Mouse (Mus musculus) kidney, adult 11 months (tissue): Measurements from ENCODE around the gene BC017158.

ENCODE experiments used
- DNase-seq: peaks from one replicate; pipeline ENCODE4 v3.0.0; 2022

Gene BC017158

DNA sequence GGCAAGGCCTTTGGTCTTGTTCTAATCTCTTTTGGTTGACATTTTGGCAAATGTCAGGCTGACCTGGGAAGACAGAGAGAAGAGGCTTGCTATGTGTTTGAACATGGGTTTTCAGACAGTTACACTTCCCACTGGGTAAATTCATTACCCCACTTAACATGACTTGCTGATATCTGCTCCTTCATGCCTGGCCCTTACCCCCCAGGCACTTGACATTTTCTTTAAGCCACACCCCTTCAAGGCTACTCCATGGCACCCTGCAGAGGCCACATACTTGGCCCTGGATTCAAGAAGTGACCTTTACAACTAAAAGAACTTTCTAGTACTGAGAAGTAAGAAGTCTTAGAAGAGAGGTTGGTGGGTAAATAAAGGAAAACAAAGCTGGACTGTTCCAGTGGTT, 9.9 kb upstream of the BC017158 start:
- DNase-seq = no peak

DNA sequence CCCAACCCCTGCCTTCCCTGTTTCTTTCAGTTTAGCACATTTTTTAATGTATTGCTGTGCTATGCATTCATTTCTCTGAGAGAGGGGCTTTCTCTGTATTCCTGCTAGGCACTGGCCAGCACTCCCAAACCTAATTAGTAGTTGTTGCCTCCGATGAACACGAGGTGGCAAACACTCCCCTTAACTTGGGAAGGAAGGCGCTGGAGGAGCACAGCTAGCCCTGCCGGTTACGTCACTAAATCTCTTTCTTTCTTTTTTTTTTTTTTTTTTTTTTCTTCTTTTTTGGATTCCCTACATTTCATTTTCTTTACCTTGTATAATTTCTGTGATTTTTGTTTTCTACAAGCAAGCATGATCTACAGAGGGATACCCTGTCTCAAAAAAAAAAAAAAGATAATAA, 6.9 kb upstream of the BC017158 start:
- no peak for DNase-seq

DNA sequence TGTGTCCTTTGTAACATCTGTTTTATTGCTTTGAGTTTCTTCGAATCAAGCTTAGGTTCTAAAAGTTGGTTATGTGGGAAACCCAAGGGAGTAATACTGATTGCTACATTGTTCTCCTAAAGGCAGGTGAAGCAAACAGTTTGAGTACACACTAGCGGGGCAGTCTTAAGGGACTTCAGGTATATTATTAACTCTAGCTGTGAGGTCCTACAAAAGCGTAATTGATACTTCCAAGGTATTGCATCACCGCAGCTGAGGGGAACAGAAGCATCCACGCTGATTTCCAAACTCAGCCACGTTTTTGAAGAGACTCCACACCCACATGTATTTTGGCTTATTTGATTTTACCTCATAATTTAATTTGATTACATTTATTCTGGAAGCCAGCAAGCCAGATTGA, 6.2 kb upstream of the BC017158 start:
- no peak for DNase-seq

DNA sequence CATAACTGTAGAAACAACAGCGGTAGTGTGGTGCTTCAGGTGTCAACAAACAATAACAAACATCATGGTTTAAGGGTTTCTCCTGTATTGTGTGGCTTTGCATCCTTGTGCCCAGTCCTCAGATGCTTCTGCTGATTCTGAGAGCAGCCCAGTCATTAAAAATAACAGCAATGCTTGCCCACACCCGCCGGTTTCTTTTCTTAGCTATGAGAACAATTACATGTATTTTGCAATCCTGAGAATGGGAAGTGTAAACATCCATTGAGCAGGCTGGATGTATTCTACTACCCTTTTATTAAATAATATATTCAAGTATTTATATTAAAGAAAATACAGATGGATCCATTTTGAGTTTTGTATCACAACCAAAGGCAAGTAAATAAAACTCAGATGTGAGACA, 4.2 kb upstream of the BC017158 start:
- no peak for DNase-seq

DNA sequence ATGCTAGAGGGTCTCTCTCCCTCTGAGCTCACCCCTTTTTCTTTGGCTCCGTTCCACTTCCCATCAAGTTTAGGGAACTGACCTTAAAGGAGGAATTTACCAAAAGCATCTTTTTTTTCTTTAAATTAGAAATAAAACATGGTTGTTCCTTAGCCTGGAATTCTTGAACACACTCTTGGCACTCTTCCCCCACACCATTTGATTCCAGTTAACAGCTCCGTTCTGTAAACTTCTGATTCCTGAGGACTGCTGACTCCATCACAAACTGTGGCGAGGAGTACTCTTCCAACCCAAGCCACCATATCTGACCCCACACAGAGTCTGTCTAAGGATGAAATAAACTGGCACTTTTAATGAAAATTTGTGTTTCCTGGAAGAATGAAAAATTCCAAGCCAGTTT, 3.0 kb upstream of the BC017158 start:
- DNase-seq = no peak

DNA sequence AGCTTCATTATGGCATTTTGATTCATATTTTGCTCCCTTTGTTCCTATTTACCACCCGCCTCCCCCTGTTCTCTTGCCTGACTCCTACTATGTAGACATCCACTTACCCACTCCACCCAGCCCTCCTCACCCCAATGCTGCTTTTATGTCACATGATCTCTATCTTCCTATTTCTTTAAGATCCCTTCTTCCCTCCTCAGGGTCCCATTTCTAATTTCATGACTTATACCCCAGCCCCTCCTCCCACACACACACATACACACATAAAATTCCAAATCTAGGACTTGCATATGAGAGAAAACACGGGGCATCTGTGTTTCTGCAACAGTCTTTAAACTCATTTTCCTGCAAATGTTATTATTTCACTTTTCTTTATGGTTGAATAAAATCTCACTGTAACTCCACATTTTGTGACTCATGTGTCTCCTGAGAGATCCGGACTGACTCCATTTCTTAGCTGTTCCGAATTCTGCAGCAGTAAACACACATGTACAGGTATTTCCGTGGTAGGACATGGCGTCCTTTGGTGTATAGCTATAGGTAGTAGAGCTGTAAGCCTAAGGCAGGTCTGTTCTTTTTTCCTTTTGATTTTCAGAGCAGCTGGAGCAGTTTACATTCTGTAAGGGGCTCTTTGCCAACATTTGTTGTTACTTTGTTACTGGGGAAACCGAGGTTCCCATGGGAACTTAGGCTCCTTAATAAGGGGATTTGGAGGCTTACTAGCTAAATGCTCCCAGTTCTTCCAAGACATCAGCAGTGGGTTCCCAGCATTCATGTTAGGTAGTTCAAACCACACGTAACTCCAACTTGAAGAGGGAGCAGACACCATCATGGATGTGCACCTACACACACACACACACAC, 742 bp upstream of the BC017158 start:
- DNase-seq = no peak

DNA sequence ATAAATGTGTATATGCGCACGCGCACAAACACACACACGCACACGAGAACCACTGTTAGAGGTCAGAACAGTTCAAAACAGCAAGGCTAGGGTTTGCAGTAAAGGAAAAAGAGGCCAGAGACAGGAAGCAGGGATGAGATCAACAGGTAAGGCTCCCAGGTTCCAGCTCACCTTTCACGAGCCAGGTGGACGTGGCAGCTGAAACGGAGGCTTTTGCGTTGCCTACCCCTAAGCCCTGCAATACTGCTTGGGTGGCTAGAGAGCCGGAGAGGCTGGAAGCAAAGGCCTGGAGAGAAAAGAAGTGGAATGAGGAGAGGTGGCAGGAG, 716 bp downstream of the BC017158 start:
- no peak for DNase-seq

DNA sequence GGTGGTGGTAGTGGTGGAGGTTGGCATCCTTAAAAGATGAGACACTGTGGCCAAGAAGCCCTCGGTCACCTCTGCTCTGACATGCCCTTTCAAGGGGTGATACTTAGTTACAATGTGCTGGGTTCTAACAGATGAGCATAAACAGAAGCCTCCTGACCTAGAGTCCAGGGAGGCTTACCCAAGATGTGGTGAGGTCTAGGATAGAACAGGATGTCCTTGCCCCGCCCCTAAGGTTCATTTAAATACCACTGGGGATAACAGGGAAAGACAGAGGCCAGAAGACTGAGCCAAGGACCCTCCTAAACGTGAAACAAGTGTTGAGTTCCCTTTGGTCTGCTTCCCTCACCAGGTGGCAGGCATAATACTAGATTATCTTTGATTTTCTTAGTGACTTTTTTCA, 1.5 kb downstream of the BC017158 start:
- DNase-seq = no peak

DNA sequence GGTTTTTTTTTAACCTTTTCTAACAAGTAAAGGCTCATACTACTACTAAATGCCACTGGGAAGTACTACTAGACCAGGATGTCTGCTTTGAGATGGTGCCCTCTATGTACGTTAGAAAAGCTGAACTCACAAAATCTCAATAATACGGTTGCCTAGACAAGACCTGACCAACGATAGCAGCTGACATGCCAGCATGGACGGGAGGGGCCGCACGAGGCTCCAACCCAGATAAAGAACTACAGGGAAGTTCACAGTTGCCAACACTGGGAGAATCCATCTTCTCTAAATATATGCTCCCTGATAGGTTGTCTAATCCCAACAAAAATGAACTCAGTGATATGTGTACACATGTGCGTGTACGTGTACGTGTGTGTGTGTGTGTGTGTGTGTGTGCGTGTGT, 3.2 kb downstream of the BC017158 start:
- no peak for DNase-seq

DNA sequence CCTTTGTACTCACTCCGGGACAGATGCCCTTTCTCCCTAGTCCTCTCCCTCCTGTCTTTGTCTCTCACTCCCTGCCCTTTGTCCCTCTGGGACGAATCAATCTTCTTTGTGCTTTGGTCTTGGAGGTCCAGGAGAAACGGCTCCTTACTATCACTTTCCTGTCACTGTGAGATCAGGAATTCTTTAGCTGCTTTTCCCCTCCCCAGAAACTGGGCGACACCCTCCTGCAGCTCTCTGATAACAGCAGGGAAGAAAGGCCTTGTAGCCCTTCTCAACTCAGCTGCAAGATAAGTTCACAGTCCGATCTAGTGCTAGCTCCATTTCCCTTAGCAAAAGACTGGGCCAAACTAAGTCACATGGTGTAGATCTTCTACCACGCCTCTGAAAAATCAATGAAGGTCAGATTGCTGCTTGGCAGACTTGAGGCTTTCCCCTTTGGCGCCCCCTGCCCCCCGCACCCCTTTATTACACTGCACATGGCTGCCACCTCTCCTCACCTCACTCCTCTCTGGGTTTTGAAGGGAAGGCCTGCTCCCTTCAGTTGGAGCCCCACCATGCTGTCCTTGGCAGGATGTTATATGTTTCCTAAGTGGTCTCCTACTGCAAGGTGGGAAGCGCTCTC, 8.9 kb downstream of the BC017158 start:
- DNase-seq = no peak

DNA sequence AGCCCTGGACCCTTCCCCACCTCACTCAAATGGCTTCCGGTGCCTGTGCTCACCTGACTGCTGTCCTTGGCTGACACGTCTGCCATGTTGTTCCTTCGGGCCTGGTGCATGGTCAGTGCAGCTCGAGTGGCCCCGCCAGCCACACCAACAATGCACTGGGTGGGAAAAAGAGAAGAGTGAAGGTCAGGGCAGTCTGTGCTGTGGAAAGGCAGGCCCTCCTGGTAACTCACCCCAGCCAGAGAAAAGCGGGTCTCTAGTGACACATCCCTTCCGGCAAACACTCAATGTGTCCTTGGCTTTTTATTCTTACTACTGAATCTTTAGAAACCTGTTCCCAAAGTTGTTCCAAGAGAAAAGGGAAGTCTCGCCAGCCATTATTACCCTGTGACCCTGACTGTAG, 12.9 kb downstream of the BC017158 start:
- no peak for DNase-seq

DNA sequence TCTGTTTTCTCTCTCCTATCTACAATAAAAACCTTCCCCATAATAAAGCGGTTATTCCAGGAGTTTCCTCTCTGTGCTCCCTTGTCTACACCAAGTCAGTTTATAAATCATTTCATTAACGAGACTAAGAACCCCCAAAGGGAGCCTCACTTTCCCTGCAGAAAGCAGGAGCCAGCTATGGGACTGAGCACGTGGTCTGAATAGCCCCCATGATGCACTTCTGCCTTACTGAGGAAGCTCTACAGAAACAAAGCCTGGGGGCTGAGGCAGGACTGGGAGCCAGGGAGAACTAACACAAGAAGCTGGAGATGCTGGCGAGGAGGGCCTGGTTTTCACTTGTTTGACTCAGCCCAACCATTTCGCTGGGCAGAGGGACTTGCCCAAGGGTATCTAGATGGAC, 13.9 kb downstream of the BC017158 start:
- DNase-seq = no peak

DNA sequence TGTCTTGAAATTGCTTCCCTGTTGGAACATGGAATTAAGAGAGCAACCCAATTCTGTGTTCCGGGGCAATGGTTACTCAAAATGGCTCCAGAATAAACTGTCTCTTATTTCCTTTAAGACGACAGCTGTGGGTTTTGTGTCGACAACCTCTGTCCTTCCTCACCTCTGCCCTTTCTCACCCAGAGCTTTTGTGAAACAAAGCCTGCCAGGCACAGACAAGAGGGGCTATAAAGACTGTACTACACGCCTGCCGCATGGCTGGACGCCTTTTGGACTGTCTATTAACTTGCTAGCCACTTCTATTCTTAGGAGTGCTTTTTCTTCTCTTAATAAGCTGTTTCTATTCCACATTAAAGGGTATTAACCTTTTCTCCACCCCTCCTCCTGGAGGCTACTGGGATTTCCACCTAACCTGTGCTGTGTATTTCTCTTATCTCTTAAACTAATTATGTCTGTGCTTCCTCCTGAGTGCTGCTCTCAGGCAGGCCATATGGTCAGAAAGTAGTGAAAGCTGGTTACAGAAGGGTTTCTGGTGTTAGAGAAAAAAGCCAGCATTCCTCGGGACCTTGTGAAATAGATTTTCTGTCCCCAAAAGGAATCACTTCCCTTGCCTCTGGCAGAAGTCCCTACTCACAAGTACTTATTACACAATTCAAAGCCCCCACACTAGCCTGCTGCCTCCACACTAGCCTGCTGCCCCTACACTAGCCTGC, 15.3 kb downstream of the BC017158 start:
- DNase-seq = no peak

DNA sequence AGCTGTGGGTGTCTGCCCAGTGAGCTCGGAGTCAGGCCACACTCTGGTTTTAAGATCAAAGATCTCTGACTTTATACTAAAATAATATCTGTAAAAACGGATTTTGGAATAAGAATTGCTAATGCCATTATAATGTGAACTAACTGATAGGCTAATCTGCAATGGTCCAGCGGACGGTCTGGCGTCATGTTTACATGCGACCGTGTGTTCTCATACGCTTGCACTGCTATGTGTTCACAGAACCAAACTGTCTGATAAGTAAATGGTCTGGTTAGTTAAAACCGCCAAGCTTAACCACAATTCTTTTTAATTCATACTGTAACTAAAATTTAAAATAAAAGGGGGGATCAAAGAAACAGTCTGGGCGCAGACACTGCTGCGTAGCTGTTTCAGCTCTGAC, 16.2 kb downstream of the BC017158 start:
- no peak for DNase-seq

DNA sequence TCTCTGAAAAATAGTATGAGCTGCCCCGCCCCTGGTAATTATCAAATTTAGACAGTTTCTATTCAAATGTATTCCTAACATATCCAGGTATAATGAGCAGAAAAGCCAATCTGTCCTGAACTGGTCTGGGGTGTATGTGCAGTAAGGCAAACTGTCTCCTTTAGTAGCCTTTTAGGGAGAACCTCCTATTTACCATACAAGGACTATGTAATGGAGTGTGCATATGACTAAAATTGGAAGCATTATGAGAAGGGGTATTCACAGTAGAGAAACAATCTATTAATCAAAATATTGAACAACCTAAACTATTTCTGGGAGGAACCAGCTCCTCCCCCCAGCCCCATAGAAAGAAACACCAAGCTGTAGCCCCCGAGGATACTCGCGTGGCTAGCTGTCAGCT, 18.2 kb downstream of the BC017158 start:
- DNase-seq = no peak

DNA sequence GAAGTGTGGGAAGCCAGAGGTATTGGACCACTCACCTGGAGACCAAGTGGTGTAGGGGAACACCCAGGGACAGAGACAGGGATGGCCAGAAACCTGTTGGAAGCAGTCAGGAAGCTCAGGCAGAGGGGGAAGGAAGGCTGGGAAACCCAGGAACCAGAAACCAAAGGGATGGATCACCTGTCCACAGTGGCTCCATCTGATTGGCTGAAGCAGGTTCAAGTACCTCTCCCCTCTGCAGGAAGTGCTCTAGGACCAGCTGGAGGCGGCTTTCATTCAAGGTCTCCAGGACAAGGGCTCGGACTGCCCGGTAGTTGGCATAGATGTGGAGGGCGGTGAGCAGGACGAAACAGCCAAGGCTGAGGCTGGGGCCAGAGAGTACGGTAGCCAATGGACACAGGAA, 21.9 kb downstream of the BC017158 start:
- DNase-seq = no peak

DNA sequence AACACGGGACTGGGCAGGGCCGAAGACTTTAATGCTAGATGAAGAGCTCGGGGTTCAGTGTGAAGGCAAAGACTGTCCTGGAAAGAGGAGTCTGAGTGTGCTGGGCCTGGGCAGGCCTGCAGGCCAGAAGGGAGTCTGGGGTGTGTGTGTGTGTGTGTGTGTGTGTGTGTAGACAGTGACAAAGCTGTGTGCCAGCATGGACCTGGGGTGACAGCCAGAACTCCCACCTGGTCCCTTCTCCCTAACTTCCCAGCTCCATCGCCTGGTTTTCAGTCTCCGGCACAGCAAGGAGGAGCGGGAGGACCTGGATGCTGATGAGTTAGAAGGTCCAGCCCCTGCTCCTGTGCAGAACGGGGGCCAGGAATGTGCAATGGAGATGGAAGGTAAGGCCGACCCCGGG, 26.5 kb downstream of the BC017158 start:
- no peak for DNase-seq

DNA sequence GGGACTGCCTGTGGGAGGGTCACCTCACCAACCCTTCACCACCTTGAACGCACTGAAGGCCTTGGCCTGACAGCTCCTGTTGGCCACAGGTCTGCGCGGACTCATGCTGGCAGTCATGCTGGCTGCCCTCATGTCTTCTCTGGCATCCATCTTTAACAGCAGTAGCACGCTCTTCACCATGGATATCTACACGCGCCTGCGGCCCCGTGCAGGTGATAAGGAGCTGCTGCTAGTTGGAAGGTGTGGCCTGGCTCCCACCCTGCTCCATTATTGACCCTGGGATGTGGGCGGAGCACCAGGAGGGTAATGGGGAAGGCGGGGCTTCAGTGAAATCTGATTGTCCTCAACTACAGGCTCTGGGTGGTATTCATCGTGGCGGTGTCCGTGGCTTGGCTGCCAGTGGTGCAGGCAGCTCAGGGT, 27.5 kb downstream of the BC017158 start:
- DNase-seq = no peak

DNA sequence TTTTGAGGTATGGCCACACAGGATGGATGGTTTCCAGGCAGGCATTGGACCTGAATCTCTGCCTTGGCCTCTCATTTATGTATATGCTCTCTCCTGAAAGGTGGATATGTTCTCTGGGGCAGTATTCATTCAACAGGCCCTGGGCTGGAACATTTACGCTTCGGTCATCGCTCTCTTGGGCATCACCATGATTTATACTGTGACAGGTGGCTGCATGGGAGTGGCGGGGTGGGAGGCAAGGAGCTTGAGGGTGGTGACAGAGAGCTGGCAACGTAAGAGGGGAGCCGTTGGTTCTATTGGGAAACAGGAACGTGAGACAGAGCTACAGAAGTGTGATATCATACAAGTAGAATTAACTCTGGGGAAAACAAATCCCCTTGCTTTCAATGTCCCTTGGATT, 30.2 kb downstream of the BC017158 start:
- no peak for DNase-seq

DNA sequence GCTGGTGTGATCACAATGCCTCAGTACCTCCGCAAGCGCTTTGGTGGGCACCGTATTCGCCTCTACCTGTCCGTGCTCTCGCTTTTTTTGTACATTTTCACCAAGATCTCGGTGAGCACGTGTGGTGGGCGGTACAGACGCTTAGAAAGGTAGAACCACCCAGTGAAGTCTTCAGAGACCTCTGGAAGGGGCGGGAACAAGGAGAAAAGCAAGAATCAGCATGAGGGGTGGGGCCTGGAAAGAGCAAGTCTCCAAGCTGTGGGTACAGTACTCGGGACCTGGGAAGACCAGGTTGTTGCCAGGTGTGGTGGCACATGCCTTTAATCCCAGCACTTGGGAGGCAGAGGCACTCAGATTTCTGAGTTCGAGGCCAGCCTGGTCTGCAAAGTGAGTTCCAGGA, 30.6 kb downstream of the BC017158 start:
- peak; percentile 58 for DNase-seq

DNA sequence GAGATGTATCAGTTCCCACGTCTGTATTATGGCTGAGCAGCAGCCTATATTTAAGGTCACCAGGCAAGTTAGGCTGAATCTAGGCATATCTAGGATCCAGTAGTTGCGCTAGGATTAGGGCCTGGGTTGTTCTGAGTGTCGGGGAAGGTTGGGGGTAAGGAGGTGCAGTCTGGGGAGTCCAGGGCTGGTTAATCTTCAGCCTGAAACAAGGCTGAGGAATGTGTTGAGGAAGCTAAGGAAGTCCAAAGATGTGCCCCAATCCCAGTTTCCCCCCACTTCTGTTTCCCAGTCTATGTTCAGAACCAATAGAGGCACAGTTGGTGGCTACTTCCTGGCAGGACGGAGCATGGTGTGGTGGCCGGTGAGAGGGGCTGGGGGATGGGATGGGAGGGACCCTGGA, 31.9 kb downstream of the BC017158 start:
- peak; percentile 55 for DNase-seq

DNA sequence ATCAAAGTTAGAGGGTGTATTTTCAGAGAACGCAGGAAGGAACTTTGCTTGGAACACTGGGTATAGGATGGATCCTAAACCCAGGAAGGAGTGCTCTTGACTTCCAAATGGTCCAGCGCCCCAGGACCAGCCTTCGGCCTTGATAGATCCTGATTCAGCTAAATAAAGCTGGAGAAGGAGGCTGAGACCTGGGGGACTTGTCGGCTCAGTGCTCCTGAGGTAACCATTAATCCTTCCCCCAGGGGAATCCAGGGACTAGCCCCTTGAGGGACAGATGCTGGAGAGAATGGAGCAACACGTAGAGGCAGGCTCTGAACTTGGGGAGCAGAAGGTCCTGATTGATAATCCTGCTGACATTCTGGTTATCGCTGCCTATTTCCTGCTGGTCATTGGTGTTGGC, 32.6 kb downstream of the BC017158 start, which contains the start of gene Slc5a2:
TSS of gene Slc5a2 (plus strand) at position 247 of the 400 bp plus-strand sequence.
- peak; percentile 55 for DNase-seq

DNA sequence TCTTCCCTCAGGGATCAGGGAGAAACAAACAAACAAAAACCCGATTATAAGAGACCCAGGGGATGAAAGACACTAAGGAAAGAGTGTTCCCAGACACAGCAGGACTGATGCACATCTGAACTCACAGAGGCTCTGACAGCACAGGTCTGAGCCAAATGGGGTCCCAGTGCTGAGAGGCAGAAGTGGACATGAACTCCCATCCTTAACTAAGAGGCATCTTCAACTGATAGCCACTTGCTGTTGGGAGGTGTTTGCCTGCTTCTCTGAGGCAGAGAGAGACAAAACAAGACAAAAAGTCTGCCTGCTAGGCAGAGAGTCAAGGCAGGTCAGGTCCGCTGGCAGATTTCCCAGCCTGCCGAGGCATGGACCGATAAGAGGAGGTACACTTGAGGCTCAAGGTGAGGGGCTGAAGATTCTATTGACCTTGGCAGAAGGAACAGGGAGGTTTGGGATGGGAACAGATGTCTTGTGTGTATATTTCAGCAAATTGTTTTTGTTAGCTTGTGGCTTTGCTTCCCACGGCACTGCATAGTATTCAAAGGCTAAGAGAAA, 41.1 kb downstream of the BC017158 start:
- DNase-seq = no peak

DNA sequence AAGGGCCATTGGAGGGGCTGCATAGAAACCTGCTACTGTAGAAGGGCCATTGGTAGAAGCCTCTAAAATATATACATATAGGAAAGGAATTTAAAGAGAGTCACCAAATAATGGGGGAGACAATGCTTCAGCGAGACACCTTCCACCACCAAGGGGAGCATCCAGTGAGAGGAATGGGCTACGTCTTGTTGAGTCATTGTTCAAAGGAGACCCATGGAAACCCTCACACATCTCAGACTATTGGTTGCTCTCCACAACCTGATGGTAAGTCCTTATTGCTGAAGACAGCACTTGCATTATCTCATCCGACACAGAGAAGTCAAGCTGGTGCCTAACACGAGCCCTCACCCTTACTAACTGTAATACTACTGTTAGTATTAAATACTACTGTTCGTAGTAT, 42.2 kb downstream of the BC017158 start:
- DNase-seq = no peak
